Mouse (Mus musculus): ENCODE results near the gene Epc2.

DNA sequence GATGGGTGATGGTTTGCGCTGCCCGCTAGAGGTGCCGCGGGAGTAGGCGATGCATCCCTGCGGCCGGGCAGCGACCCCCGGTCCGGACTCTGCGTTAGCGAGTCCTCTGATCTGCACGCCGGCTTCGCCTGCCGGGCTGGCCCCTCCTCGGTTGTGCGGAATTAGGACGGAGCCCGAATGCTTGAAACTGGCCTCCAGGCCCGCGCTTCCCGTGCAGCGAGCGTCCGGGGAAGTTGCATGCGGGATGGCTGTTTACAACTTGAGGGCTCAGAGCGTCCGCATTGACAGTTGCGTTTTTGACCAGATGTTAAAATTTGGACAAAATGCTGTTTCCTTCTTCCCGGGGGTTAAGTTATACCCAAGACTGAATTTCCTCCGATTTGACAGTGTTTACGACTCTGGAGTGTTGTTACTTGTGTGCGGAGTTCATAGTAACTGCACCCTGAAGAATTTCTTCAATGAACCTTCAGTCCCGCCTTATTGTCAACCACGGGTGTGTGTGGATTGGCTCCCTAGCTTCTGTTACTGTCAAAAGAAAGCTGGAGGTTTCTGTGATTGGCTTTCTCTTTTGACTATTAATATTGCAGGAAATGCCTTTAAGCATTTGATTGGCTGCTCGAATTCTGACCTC lies 1.3 kb downstream of the Epc2 start:
- TF ChIP-seq CTCF (IDR thresholded peaks at IDR 0.05; ENCODE audit: borderline replicate concordance, control insufficient read depth, extremely low read depth, insufficient read depth, low read length, poor library complexity): no peak
- no peak for TF ChIP-seq POLR2A (IDR thresholded peaks at IDR 0.05; ENCODE audit: control insufficient read depth, extremely low read depth, insufficient read depth, low read length, poor library complexity)

Measured in thymus, adult 2 months (tissue).